Mouse (Mus musculus) frontal cortex, adult (tissue): Measurements from ENCODE around the gene Serpinh1.

Source experiments
- ATAC-seq: cut with Nextera tagmentation; 2 replicates; pipeline ENCODE4 v1.9.2; 2017; ENCODE audit warnings: mild to moderate bottlenecking, moderate library complexity, mixed read lengths; ENCODE audit not compliant: low TSS enrichment

Serpinh1 gene

DNA sequence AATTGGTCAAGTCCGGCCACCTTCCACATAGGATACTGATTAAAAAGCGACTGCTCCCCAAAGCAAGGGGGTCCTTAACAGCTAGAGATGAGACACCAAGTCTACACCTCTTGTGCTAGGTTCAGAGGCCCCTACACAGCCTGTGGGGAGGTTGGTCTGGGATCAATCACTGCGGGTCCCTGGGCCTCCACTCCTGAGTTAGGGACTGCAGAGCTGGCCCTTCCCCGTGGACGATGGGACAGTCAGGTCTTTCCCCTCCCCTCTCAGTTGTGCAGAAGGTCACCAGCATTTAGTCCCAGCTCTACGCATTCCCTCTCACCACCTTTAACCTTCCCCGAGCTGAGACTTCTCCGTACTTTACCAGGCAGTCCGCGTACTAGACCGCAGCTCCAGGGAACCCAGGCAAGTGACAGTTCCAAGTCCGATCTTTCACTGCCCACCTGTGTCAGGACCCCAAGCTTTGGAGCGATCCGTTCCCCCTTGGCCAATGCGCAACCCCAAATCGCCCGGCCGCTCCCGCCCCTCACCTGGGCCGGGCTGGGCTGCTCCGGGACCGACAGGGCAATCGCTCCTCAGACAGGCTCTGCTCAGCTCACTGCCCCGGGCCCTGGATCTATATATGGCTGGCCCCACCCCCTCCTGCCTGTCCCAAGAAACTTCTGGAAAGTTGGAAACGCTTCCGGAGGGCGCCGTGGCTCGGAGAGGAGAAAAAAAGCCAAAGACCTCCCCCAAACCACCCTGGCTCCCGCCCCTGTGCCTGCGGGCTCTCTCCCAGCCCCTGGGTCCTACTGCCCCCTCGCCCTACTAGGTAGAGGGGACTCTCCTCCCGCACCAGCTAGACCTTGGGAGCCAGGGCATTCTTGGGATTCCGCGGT lies at the start of gene Serpinh1:
Serpinh1 (minus strand) TSS at position 714 of the 875 bp plus-strand sequence.
- 0 out of 2 replicates have a peak, but pooled peaks have one; percentile 21 for ATAC-seq

GRCm38 (mm10) chr7:99402477-99402876 lies 49.4 kb upstream of the Serpinh1 start:
- no peak for ATAC-seq

GRCm38 (mm10) chr7:99401373-99401772 lies 48.3 kb upstream of the Serpinh1 start:
- ATAC-seq = no peak

DNA sequence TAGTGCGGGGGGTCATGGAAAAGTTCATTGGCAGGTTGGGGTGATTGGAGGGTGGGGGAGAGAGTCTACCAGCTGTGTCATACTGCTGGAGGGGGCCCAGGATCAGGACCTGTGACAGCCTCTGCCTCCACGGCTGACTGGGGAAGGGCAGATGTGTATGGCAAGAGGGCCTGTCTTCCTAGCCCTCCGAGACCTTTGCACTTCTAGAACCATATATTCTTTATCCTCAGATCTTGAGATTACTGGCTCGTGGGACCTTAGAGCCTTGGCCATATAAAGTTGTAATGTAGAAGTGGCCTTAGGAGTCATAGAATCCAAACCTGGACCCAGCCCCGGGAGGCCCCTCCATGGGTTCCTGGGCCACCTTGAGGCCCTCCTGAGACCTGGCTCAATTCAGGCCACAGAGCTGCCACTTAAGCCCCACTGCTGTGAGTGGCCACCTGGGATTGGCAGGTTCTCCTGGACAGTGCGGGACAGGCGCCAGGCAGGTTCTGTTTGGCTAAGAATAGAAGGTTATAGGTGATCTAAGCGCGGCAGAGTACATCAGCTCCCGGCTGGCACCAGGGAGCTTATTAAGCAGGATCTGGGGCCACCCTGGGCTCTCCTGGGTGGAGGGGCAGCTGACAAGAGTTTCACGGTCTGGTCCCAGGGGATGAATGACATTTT lies 44.1 kb upstream of the Serpinh1 start:
- ATAC-seq = no peak

DNA sequence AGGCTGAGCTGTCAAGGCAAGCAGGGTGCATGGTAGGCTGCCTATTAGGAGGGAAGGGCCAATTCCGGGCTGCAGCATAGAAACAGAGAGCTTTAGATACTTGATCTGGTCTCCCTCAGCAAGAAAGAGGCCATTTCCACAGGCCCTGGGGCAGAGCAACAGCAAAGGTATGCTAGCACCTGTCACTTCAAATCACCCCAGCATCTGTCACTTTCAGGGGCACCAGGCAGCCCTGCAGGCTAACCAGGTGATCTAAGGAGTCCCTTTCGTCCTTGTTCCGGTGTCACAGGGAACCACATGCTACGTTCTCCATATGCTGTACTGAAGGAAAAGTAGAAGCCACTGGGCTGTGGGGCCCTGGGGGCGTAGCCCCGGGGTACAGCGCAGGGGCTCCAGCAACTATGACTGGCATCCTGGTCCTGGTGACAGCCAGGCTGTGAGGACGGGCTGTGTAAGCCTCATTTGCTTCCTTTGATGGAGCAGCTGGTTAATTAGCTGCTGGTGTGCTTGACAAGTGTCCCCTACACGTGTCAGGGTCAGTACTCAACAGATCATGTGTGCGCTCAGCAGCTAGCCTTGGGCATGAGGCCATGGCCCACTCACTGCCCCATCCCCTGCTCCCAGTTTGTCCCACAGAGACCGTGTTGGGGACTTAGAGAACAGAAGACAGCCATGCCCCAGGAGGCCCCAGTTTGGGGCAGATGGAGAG lies 43.0 kb upstream of the Serpinh1 start:
- no peak for ATAC-seq

- no peak for ATAC-seq
Observed at GRCm38 (mm10) chr7:99395385-99395784, 42.3 kb upstream of the Serpinh1 start.

GRCm38 (mm10) chr7:99393711-99394325 lies 40.8 kb upstream of the Serpinh1 start:
- peak; percentile 56 for ATAC-seq

- ATAC-seq = peak; percentile 17; the same call in 1 of the 2 replicates
Observed at GRCm38 (mm10) chr7:99392696-99393095, 39.7 kb upstream of the Serpinh1 start.

DNA sequence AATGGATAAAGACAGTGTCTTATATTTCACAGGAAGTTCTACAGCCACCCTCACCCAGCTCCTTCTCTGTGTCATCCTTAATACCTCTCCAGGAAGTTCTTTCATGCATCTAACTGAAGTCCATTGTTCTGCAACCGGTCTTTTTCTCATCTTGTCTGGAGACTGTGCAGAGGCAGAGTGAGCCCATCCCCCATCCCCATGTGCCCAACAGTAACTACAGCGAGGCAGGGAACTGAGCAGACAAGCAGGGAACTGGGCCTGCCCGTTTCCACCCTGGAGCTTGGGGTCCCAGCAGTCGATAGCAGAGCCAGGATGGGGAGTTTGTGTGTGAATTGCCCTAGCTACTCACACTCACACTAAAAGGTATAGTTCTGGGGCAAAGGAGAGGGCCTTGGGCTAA lies 37.5 kb upstream of the Serpinh1 start:
- ATAC-seq = no peak

GRCm38 (mm10) chr7:99387356-99387755 lies 34.3 kb upstream of the Serpinh1 start:
- ATAC-seq = no peak

- no peak for ATAC-seq
Observed at GRCm38 (mm10) chr7:99386811-99387210, 33.8 kb upstream of the Serpinh1 start.

GRCm38 (mm10) chr7:99386030-99386429 lies 33.0 kb upstream of the Serpinh1 start:
- ATAC-seq = no peak

DNA sequence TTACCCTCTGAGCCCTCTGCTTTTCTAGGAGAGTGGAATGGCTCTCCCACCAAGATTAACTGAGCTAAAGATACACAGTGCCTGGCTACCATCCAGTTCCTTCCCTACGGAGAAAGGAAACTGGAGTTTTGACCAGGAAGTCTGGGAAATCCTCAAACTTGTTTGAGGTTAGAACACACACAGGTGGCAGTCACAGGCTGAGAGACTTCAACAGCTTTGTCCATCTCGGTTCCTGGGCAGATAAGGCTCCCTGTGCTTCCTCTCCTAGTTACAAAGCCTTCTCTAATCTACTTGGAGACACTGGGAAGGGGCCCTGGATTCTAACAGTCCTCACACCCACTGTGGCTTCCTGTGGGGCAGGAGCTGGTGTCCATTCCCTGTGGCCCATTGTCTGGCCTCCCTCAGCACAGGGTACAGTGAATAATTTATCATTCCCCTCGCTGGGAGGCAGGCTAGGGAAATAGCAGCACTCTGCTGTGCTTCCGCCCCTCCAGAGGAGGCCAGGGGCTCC lies 31.1 kb upstream of the Serpinh1 start:
- no peak for ATAC-seq

DNA sequence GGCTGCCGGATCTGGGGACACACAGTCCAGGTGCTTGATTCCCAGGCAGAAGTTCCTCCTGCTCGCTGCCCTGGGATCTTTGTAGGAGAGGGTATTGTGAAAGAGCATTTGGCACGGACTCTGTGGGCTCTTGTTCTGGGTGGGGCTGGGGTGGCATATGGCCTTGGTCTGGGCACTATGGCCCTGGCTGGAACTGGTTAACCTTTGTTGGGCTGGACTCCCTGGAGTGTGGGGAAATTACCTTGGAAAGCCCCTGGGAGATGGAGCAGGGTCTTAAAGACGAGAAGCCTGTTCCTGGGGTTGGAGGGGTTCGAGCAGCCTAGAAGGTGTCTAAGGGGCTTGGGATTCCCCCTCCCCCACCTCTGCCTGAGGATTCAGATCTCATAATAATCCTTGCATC lies 30.2 kb upstream of the Serpinh1 start:
- ATAC-seq = no peak

DNA sequence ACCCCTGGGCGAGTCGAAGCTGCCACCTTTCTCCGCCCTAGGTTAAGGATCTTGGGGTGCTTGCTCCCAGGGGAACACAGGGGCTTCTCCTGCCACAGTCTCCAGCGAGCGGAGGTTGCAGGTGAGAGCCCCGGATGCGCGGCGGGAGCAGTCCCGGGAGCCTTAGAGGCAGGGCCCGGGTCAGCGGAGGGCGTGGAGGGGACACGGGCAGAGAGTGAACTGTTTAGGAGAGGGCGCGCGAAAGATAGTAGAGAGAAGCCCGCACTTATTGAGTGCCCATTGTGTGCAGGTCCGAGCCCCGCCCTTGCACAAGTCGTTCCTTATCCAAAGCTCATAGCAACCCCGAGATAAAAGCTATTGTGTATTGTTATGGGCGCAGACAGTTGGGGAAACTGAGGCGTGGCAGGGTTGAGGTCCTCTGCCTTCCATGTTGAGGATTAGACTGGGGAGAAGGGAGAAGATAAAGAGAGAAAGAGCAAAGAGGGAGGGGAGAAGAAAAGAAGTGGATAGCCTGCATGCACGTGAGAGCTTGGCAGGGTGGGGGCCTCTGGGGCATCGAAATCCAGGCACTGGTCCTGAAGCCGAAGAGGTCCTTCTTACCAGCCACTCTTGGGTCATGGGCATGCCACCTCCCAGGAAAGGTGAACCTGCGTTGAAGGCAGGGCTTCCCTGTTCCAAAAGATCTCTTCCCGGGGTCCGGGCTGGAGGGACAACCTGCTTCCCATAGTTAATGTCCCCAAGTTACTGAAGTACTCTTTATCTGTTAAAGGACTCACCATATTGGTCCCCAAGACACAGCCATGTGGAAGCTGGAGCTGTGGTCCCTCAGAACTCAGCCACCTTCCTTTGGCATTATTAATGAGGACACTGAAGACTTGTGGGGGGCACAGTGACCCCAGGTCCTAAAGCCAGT lies 29.3 kb upstream of the Serpinh1 start:
- no peak for ATAC-seq

GRCm38 (mm10) chr7:99381214-99382087 lies 28.4 kb upstream of the Serpinh1 start, which contains the start of gene Gdpd5:
Gene Gdpd5 (plus strand): TSS chr7:99381414.
- ATAC-seq = peak; percentile 82

DNA sequence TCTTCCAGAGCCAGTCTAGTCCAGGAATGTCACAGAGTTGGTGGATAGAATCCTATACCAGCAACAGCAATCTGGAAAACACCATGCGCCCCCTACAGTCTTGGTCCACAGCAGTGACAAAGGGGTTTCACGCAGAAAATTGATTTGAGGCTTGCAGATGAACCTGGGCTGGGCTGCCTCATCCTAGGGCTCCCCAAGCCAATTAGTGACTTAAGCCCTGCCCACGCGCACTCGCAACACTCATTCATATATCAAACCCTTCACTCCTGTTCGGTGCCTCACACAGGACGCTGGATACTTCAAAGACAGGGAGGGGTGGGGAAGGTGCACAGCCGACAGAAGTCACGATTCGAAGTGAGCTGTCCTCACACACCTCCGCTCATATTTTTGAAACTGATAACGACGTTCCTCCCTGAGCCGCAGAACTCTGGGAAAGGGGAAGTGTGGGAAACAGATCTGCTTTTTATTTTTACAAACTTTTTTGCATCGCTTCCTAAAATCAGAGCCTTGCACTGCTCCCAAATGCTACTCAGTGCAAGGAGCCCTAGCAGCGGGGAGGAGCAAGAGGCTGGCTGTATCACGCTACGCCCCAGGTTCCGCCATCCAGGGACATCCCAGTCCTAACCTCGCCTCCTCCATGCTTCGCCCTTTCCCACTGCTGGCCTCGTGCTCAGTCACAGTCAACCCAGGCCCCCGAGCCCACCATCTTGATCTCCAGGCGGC lies 27.6 kb upstream of the Serpinh1 start:
- peak; percentile 64 for ATAC-seq

DNA sequence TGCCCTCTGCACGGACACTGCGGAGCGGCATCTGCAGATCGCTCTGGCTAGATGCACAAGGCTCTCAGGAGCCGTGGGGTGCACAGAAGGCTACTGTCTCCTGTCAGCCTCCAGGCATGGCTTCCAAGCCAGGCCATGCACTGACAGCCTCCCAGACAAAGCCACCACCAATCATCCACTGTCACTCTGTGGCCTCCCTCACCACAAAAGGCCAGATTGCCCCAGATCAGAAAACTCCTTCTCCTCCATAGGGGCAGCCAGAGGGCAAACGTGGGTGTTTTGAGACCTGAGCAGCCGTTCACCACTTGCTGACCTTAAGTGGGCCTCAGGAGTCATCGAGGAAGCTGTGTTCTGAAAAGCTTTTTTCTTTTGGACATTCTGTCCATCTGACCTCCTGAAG lies 25.8 kb upstream of the Serpinh1 start:
- no peak for ATAC-seq

GRCm38 (mm10) chr7:99375455-99375854 lies 22.4 kb upstream of the Serpinh1 start:
- no peak for ATAC-seq
